Comparison of ENCODE assay signal across 9 mouse cellular contexts in the genomic region with DNA sequence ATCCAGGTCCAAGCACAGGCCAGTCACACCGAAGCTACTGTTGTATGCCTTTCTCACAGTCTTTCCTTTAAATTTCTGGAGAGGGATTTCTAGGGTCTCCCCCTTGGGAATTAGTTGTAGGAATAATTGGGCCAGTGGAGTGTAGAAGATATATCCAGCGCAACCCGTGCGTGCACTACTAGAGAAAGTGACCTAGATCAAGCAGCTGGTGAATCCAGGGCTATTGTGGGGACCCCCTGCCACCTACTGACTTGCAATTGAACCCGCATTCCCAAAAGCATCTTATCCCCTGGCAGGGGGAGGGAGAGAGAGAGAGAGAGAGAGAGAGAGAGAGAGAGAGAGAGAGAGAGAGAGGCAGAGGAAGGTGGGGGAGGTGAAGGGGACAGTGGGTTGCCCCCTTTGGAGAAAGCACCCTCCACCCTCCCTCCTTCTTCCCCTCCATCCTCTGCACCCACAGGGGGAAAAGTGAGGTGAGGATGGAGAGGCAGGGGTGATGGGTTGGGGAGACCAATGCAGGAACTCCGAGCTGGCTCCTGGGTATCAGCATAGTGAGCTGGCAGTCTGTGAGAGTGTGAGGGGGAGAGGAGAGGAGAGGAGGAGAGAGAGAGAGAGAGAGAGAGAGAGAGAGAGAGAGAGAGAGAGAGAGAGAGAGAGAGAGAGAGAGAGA. TPM values are rescaled to one million over a fixed set of nuclear protein-coding genes. Genes with fewer than 3 reads are reported as not detected.
DNase-seq lines count a peak whose midpoint lies in the region; ATAC-seq and TF ChIP-seq lines count a peak whose summit lies in the region.
"Had no signal": no experiment of that assay in that cellular context is flagged by ENCODE, and none has a peak within 500 bp of the region (broad histone marks: within the 10 kb centered on the region; RNA-seq: fewer than 3 reads in every experiment).

TSS of gene Gria1 (plus strand) at position 364 of the 667 bp plus-strand sequence.

- intact Hi-C loops in left cerebral cortex, postnatal 10 days (cut with DNase I) = loop anchor here (5.0 to 10.0 kb wide), 3 partner anchors 304 to 856 kb away; no protein-coding TSS in a partner anchor

- peak within 1 kb of the TSS; percentile 42; the same call in 1 of the 2 replicates for H3K27ac ChIP-seq in forebrain, embryonic 12.5 days
- peak within 1 kb of the TSS; percentile 86 for H3K27ac ChIP-seq in olfactory bulb, adult 2 months (ENCODE audit: insufficient read depth, low read depth, low read length)
- no peak within 1 kb of the TSS for H3K27ac ChIP-seq in liver, embryonic 12.5 days

- H3K9me3 ChIP-seq in forebrain, embryonic 12.5 days = no peaks in the 10 kb centered on the region
- H3K9me3 ChIP-seq in liver, embryonic 12.5 days (replicated peaks) = no peaks in the 10 kb centered on the region

- H3K9ac ChIP-seq in forebrain, embryonic 12.5 days = peak within 1 kb of the TSS; percentile 48
- H3K9ac ChIP-seq in liver, embryonic 12.5 days = no peak within 1 kb of the TSS

- no peaks in the 10 kb centered on the region for H3K36me3 ChIP-seq in forebrain, embryonic 12.5 days (replicated peaks)
- H3K36me3 ChIP-seq in liver, embryonic 12.5 days = no peaks in the 10 kb centered on the region

- peak within 1 kb of the TSS; percentile 36 for H3K4me3 ChIP-seq in forebrain, embryonic 12.5 days (replicated peaks)
- peak within 1 kb of the TSS; percentile 56 for H3K4me3 ChIP-seq in olfactory bulb, adult 2 months (ENCODE audit: insufficient read depth, low read depth, low read length)
- no peak within 1 kb of the TSS for H3K4me3 ChIP-seq in liver, embryonic 12.5 days

- ATAC-seq in forebrain, embryonic 12.5 days (ENCODE audit: low FRiP score) = peak; percentile 55
- ATAC-seq in cerebellum, adult (ENCODE audit: insufficient number of reproducible peaks, low FRiP score, low TSS enrichment) = no peak
- no peak for ATAC-seq in liver, embryonic 12.5 days

- H3K27me3 ChIP-seq in forebrain, embryonic 12.5 days = peaks cover 29% of the 10 kb centered on the region
- H3K27me3 ChIP-seq in liver, embryonic 12.5 days (replicated peaks) = peaks cover 38% of the 10 kb centered on the region

- no peak for DNase-seq in layer of hippocampus, adult 8-10 months (ENCODE audit: low spot score in 2 of 2)
- no peak for DNase-seq in layer of hippocampus, adult 9-10 months (ENCODE audit: low spot score)
- peak in 1 of 2 experiments; percentile 39 for DNase-seq in left cerebral cortex, postnatal 10 days (ENCODE audit: extremely low spot score in 1 of 2, low spot score in 2 of 2)
- no peak for DNase-seq in gastrocnemius, adult 18-20 months (ENCODE audit: low spot score)

- H3K4me2 ChIP-seq in forebrain, embryonic 12.5 days = peak within 1 kb of the TSS; percentile 49
- no peak within 1 kb of the TSS for H3K4me2 ChIP-seq in liver, embryonic 12.5 days

- H3K4me1 ChIP-seq in forebrain, embryonic 12.5 days = peaks cover 19% of the 10 kb centered on the region
- peaks cover 14% of the 10 kb centered on the region for H3K4me1 ChIP-seq in olfactory bulb, adult 2 months (ENCODE audit: control insufficient read depth, insufficient read depth, low read length)
- H3K4me1 ChIP-seq in liver, embryonic 12.5 days = no peaks in the 10 kb centered on the region

- 5% methylated on average over 6 of the region's 6 CpGs for WGBS in forebrain, embryonic 12.5 days
- 18% methylated on average over 6 of the region's 6 CpGs for WGBS in olfactory bulb, adult 2 months
- WGBS in liver, embryonic 12.5 days (ENCODE audit: insufficient replicate concordance) = 37% methylated on average over 6 of the region's 6 CpGs

- no peak for TF ChIP-seq CTCF in olfactory bulb, adult 2 months (IDR thresholded peaks at IDR 0.05; ENCODE audit: insufficient read depth, low read depth, low read length)

- TF ChIP-seq POLR2A in olfactory bulb, adult 2 months (IDR thresholded peaks at IDR 0.05; ENCODE audit: insufficient read depth, low read depth, low read length) = no peak

RNA-seq across cellular contexts. Expression of gene Gria1, which starts in this region (rescaled TPM):
- 100 to 1,000 TPM; 597 to 781 (median 683) TPM for total RNA-seq in layer of hippocampus, adult 8-10 months (2022)
- 9.6 and 9.7 TPM in 2 replicates for polyA plus RNA-seq in forebrain, embryonic 12.5 days (2016; fragmentation: Nextera tagmentation; extraction: Ambion mirVana)
- 100 to 1,000 TPM; 219 to 226 TPM for total RNA-seq in left cerebral cortex, postnatal 10 days (2021)
- polyA plus RNA-seq in olfactory bulb, adult 2 months (2012; ENCODE audit: insufficient read depth, insufficient read length, low replicate concordance, missing spikeins) = 75.4 and 633 TPM in 2 replicates
- 0.07 and 0.42 TPM in 2 replicates for polyA plus RNA-seq in liver, embryonic 12.5 days (2016; fragmentation: Nextera tagmentation; extraction: Ambion mirVana)
- total RNA-seq in gastrocnemius, adult 18-20 months (2021) = under 1 TPM in 1 of 2 experiments, not detected in 1; 0.05 TPM
- total RNA-seq: hematopoietic stem cell, adult 5-6 weeks had no signal

Comparison
In these comparisons a context has a peak if more than half of its experiments do, and no peak if none do; other contexts are left out.
1. RNA of gene Gria1 (total RNA-seq): 597 to 781 TPM in layer of hippocampus, adult 8-10 months and 219 to 226 TPM in left cerebral cortex, postnatal 10 days; 0.05 TPM in gastrocnemius, adult 18-20 months; every median in the first group is over 100 times any median in the second.